Mouse (Mus musculus) urinary bladder, postnatal 10 days (tissue): ENCODE data around the gene Pgpep1l.

Source experiments
- DNase-seq: peaks from one replicate; pipeline ENCODE4 v3.0.0; 2022; ENCODE audit warnings: low spot score

The Pgpep1l gene

DNA sequence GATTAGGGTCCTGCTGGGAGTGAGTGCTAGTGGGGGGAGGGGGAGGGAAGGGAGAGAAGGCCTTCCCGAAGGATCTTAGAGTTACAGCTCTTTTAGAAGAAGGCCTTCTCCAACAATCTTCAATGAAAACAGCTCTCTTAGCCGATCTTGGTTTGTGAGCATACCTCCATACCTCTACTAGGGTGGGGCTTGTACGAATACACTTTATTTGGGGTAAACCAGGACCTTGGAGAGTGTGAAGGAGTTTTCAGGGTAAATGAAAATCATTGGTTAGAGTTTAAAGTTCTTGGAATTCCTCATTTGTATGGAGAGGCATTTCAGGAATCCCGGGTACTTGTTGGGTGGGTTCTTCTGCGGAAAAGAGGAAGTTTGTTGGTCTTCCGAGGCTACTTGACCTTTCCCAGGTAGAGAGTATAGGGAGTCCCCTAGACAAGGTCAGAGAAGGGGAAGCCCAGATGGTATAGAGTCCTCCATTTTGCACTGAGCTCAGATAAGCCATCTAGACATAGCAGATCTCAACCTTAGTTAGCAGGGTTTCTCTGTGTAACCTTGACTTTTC is 4.4 kb downstream of the Pgpep1l start:
- no peak for DNase-seq

GRCm38 (mm10) chr7:68258326-68259150 is 5.5 kb downstream of the Pgpep1l start:
- no peak for DNase-seq

GRCm38 (mm10) chr7:68257767-68258166 is 6.3 kb downstream of the Pgpep1l start:
- DNase-seq, result no peak

DNA sequence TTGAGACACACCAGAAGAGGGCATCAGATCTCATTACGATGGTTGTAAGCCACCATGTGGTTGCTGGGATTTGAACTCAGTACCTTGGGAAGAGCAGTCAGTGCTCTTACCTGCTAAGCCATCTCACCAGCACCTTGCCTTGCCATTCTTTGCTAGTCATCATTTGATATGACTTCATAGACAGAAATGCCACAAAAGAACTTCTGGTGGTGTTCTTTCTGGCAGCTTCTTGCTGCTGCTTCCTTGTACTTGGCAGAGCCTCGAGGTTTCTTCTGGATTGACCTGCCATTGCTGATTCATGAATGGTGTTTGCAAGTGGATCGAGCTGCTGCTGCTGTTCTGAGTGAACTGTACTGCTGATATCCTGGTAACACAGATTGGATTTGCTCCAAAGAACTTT is 13.1 kb downstream of the Pgpep1l start:
- DNase-seq, result no peak

GRCm38 (mm10) chr7:68250411-68250810 is 13.6 kb downstream of the Pgpep1l start:
- no peak for DNase-seq

DNA sequence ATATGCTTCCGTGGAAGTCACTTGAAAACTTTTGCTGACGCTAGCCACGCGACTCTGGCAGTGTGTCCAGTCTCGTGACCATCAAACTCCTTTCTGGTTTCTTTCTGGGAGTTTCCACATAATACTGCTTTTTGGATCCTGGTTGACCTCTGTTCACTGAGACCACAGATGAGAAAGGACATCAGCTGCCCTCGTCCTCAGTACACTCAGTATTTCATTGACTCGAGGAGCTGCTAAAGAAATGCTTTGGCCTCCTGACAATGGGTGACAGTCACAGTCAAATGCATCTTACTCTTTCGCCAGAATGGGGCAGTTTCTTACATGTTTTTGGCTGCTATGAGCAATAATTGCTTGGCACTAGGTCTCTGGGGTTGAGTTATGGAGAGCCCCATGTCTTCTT is 17.8 kb downstream of the Pgpep1l start:
- DNase-seq, result no peak

GRCm38 (mm10) chr7:68245681-68246080 is 18.4 kb downstream of the Pgpep1l start:
- DNase-seq, result no peak

DNA sequence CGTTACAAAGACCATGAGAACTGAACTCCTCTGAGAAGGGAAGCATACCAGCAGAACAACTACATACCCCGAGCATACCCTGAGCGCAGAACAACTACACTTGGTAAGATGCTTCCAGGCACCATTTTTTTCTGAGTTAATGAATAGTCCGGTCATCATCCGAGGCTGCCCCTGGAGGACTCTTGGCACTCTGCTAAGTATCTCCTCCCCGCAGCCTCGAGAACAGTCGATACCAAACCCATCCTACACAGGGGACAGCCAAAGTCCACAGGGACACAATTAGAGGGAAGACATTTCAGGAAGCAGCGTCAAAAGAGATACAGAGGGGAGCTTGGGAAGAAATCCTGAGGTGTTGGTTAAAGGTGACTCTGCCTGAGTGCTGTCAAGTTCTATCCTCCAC is 22.8 kb downstream of the Pgpep1l start:
- no peak for DNase-seq

GRCm38 (mm10) chr7:68239220-68239827 is 24.7 kb downstream of the Pgpep1l start:
- DNase-seq, result no peak

DNA sequence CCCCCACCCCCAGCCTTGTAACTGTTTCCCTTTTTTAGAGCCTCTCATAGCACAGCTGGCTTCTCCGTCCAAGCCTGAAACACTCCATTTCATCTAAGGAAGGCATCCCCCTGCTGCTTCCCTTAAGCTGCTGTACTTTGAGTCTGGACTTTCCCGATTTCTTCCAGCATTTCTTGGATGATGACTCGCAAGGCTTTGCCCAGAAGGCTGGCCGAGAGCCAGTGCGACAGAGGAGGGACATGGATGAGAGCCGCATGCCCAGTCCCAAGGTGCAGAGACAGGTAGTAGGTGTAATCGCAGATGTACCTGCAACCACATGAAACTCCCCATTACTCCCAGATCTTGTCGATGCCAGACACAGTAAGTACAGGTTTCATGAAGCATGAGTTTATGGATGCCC is 27.2 kb downstream of the Pgpep1l start:
- DNase-seq, result no peak

- no peak for DNase-seq
These were observed 30.3 kb downstream of the Pgpep1l start for GRCm38 (mm10) chr7:68233619-68234223.

- DNase-seq, result no peak
These were observed 31.5 kb downstream of the Pgpep1l start for GRCm38 (mm10) chr7:68232521-68232920.

GRCm38 (mm10) chr7:68230831-68231230 is 33.2 kb downstream of the Pgpep1l start:
- no peak for DNase-seq

DNA sequence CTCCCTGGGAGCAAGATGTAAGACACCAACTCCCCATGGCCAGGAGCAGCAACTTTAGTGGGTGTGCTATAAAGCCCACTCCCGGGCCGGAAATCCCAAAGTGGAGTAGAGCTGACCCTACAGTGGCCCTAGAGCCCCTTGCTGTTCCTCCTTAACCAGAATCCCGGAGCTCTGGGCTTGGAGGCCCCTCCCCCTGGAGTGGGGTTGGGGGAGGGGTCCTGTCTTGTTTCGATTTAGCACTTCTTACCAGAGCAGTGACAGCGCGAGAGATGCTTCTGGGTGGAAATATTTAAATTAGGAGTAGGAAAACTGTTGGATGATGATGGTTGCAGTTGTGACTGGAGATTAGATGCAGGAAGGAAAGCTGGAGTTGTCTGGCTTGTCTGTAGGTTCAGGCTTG is 35.5 kb downstream of the Pgpep1l start:
- DNase-seq, result no peak

DNA sequence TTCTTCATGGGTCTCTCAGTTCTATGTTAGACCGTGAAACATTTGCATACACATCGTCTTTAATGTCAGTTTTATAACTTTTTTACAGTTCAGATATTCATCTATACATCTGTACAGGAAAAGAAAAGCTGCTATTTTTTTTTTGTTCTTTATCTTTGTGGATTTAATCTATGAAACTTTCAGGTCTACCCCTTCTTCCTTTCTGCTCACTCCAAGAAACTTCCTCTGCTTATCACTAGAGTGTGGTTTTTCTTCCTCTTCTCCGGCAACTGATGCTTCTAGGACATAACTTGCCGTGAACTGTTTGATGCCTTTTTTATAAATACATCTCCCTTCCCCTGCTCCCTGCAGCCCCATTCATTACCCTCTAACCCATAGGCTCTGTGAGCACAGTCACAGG is 36.4 kb downstream of the Pgpep1l start:
- no peak for DNase-seq

DNA sequence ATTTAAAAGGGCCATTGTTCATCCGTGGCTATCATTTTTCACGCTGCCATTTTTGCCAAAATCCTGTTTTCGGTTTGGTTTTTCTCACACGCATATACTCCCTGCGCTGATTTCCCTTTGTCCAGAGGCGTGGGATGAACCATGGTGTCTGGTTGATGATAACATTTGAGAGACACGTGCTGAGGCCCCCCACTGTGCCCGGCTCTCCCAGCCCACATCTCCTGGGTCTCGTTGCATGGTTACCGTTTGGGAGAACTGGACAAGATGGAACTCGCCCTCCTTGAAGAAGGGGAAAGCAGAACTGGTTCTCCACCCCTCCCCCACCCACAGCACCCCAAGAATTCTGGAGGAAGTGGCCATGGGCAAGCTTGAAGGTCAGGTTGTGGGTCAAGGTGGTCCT is 37.0 kb downstream of the Pgpep1l start:
- no peak for DNase-seq

DNA sequence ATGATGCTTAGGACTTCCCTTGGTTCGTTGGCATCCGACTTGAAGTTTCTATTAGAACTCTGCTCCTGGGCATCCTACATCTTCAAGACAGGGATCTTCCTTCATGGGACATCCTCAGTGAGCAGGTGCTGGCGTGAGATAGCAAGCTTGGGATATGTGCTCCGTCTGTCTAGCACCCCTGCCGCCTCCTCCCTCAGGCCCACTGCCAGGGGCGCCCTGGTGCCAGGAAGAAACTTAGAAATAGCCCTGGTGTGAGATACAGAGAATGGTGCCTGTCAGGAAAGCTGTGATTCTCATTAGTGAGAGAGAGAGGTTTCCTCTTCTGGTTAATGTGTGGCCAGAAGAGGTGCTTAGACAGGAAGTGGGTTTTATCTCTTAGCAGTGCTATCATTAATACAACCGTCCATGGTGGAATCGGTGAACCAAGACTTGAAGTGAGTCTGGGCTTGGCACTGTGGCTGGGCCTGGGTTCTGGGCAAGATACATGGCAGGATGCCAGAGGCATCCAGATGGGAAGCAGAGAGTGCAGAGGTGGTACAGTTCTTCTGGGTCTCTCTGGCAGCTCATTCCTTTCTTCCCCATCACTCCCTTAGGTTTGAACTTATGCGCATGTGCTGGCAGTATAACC is 38.5 kb downstream of the Pgpep1l start:
- no peak for DNase-seq

DNA sequence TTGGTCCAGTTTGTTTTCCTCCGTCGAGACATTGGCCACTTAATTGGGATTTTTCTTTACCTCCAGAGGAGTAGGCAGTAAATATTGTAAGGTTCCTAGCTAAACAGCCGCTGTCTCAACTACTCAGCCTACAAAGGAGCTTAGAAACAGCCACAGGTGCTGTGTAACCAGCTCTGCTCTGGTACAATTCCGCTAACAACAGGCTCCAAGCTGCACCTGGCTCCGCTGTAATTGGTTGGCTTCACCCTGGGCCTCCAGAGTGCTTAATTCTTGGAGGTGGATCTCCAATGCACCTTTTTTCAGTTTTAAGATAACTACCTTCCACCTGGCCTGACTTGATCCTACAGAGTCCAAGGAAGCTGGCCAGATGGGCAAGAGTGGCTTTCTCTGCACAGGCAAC is 40.0 kb downstream of the Pgpep1l start:
- no peak for DNase-seq

DNA sequence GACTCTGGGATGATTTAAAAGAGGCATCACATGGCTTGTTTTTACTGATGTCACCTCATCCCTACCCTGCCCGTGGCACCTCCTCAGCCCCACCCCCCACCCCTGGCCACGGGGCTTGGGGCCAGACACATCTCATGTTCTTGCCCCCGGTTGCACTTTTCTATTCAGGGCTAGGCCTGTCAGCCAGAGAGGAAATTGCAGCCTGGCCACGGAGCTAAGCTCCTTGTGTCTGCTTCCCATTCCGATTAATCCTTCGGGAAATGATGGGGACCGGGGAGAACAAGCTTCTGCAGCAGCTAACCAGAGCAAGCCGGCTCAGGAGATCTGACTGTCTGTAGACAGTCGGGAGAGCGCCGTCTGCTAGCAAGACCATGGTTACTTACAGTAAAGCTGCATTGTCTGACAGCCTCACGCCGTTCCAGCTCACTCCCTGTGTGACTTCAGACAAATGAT is 40.7 kb downstream of the Pgpep1l start:
- no peak for DNase-seq

- DNase-seq, result no peak
These were observed 42.3 kb downstream of the Pgpep1l start for GRCm38 (mm10) chr7:68221677-68222230.

- DNase-seq, result no peak
These were observed 45.2 kb downstream of the Pgpep1l start for GRCm38 (mm10) chr7:68218879-68219278.

DNA sequence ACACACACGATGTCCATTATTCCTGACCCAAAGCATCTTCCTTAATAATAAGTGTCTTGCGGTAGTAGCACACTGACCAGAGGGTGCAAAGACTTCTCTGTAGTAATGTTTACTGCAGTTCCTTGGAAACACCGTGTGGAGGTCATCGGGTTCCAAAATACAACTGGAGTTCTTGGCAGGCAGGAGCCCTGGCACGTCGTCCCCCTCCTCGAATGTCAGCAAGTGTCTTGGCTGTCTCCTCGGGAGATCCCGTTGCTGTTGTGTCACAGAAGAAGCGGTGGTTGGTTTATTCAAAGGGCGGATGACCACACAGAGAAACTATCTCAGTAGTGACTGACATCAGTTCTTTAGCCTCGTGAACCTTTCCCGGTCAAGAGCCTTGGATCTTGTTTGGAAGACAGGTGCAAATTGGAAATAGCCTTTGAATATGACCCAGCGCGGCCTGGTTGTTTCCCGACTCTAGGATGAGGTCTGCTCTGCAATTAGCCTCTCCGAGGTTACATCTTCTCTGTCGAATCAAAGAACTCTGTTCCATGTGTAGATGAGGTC is 48.4 kb downstream of the Pgpep1l start:
- no peak for DNase-seq
